Mouse (Mus musculus) G1E-ER4 (cell line): Measurements from ENCODE around the gene Gm10198. TPM values are rescaled to one million over a fixed set of nuclear protein-coding genes. Genes with fewer than 3 reads are reported as not detected.

ENCODE experiments used
- GATA1 ChIP-seq: IDR thresholded peaks from one replicate; pipeline ENCODE4 v1.8.0; 2012; ENCODE audit warnings: low read length, inconsistent platforms
- polyA plus RNA-seq: library from polyadenylated mRNA; stranded (reverse); fragments of >175 nt; gene quantifications from 2 replicates; pipeline ENCODE4 v1.2.3, GENCODE M21; 2012

Gm10198 gene
- polyA plus RNA-seq, 1 experiment: not detected

- TF ChIP-seq GATA1: no peak
Observed at GRCm38 (mm10) chr13:111623112-111623511, 30.5 kb downstream of the Gm10198 start.

DNA sequence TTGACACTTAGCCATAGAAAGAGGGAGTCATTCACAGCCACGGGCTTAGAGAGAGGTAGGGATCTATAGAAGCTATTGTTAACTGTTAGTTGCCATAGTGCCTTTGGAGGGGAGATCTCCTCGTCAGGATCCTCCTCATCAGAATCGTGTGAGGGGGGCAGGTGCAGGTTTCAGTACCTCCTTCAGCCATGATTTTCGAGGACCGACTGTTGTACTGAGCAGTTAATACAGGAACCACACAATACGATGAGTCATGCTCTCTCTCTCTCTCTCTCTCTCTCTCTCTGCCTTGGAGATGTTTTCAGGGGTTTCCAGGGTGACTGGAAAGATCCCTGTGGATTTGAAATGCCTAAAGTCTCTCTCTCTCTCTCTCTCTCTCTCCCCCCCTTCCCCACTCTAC is 31.5 kb downstream of the Gm10198 start:
- TF ChIP-seq GATA1: no peak

DNA sequence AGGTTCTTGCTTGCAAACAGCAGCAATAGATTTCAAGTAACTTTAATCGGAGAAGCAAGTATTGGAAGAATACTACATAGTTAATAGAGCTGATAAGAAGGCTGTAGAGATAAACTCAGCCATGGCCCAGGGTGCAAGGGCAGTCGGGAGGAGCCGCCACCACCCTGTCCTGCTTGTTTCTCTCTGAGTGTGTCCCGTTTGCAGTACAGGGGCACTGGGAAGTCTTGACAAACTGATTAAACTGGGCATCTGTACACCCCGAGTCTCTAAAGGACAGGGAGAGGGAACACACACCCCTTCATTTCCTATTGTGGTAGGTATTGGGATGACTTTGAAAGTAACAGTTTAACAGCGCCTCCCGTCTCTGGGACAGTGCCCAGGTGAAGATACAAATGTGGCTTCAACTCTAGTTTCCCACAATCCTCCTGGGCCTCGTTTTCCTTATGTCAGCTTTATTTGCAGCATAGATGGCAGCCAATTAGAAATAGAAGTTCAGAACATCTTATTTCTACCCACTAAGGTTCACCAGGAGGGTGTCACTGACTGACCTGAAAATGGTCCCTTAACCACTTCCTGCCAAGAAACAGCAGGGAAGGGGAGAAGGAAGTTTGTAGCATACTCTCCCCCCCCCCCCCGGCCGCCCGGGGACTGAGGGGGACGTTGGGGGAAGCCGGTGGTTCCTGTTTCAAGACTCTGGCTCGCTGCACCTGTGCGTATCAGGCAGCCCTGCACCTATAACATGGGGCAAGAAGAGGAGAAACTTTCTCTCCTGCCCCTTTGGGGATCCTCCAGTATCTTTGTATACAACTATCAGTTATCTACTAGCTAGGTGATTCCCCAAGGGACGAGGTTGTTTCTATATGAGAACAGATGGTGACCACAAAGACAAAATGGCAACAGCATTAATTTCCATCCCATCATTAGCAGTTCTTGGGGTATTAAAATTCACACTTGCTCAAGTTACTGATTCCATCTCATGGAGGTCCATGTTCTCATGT is 41.9 kb downstream of the Gm10198 start:
- no peak for TF ChIP-seq GATA1

DNA sequence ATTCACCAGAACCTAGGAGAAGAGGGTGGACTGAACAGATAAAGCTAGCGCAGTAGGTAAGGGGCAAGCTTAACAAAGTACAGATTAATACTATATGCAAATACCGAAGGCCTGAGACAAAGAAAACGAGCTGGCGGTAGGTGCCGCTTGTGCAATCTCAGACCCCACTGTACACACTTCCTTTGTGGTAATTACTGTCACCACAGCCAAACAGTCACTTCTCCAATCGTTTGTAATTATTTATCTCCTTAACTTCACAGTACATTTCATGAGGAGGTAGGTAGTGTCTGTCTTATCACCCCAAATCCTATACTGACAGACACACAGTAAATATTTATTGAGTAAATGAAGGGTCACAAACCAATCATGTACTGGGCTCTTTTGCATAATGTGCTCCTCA is 47.7 kb downstream of the Gm10198 start:
- peak; percentile 66 for TF ChIP-seq GATA1

Other genes with a start within 250 kb of the Gm10198 start
- gene Gpbp1, start 102.7 kb upstream of the Gm10198 start, polyA plus RNA-seq: 7.9 and 12.8 TPM in 2 replicates
- not detected in 2 replicates for gene Gm49496, start 42.8 kb upstream of the Gm10198 start, polyA plus RNA-seq
- 0.99 and 1.2 TPM in 2 replicates for gene Mier3, start 88.2 kb downstream of the Gm10198 start, polyA plus RNA-seq
- 23.3 and 24.0 TPM in 2 replicates for gene Map3k1, start 216.2 kb downstream of the Gm10198 start, polyA plus RNA-seq